Mouse (Mus musculus) MEL (cell line): ENCODE measurements around the gene Ssh3. TPM values are rescaled to one million over a fixed set of nuclear protein-coding genes. Genes with fewer than 3 reads are reported as not detected.
A peak's percentile ranks its signal among the peaks of the same experiment; 100 is the strongest.

Experiments
- DNase-seq: peaks from one replicate; pipeline ENCODE4 v3.0.0; 2011; ENCODE audit warnings: low read depth, low spot score
- H3K27ac ChIP-seq: 2 replicates; pipeline ENCODE4 v1.5.1; 2012; ENCODE audit warnings: low read depth, mild to moderate bottlenecking, control low read depth, low read length, moderate library complexity; ENCODE audit not compliant: control insufficient read depth
- H3K27me3 ChIP-seq, 2 experiments: fragments of 150-350 bp in 1 of 2; sonication (generic) in 1 of 2; 2 replicates each; pipeline ENCODE4 v1.6.1; 2012; ENCODE audit warnings: low read length in 2 of 2, mild to moderate bottlenecking in 2 of 2, improper control_type of control experiment in 1 of 2, moderate library complexity in 1 of 2; ENCODE audit not compliant: insufficient read depth in 2 of 2, control insufficient read depth in 1 of 2
- H3K36me3 ChIP-seq, 2 experiments: 2 replicates each; pipeline ENCODE4 v1.6.1; 2012 to 2014; ENCODE audit warnings: low read length in 2 of 2, improper control_type of control experiment in 1 of 2, inconsistent platforms in 1 of 2, mild to moderate bottlenecking in 1 of 2; ENCODE audit not compliant: insufficient read depth in 2 of 2, control insufficient read depth in 1 of 2
- H3K4me1 ChIP-seq, 2 experiments: fragments of 150-350 bp in 1 of 2; sonication (generic) in 1 of 2; 2 replicates each; pipeline ENCODE4 v1.6.1; 2012; ENCODE audit warnings: low read length in 2 of 2, improper control_type of control experiment in 1 of 2, mild to moderate bottlenecking in 1 of 2; ENCODE audit not compliant: insufficient read depth in 2 of 2, control insufficient read depth in 1 of 2
- H3K4me3 ChIP-seq, 2 experiments: fragments of 150-350 bp in 1 of 2; sonication (generic) in 1 of 2; 2 replicates each; pipeline ENCODE4 v1.5.1; 2012; ENCODE audit warnings: low read depth in 2 of 2, low read length in 2 of 2, mild to moderate bottlenecking in 2 of 2, moderate library complexity in 2 of 2, control low read depth in 1 of 2, improper control_type of control experiment in 1 of 2; ENCODE audit not compliant: control insufficient read depth in 1 of 2, insufficient read depth in 1 of 2
- H3K79me2 ChIP-seq: 2 replicates; pipeline ENCODE4 v1.6.1; 2012; ENCODE audit warnings: mild to moderate bottlenecking, low read length, moderate library complexity; ENCODE audit not compliant: control insufficient read depth, poor library complexity, insufficient read depth
- H3K9ac ChIP-seq: 2 replicates; pipeline ENCODE4 v1.6.1; 2012; ENCODE audit warnings: low read depth, mild to moderate bottlenecking, control low read depth, low read length, moderate library complexity; ENCODE audit not compliant: control insufficient read depth, poor library complexity, severe bottlenecking
- H3K9me3 ChIP-seq: fragments of 150-350 bp; sonication (generic); replicated peaks from 2 replicates; pipeline ENCODE4 v1.6.1; 2012; ENCODE audit warnings: mild to moderate bottlenecking, low read length, improper control_type of control experiment, moderate library complexity; ENCODE audit not compliant: insufficient read depth
- CTCF ChIP-seq, 3 experiments: IDR thresholded peaks in 2 of 3; conservative IDR thresholded peaks in 1 of 3; 2 replicates each; pipeline ENCODE4 v1.5.1; 2011 to 2012; ENCODE audit warnings: low read length in 3 of 3, low read depth in 2 of 3, mild to moderate bottlenecking in 2 of 3, improper control_type of control experiment in 1 of 3, inconsistent platforms in 1 of 3, mixed read lengths in 1 of 3, moderate library complexity in 1 of 3; ENCODE audit not compliant: control insufficient read depth in 1 of 3, insufficient read depth in 1 of 3, poor library complexity in 1 of 3, severe bottlenecking in 1 of 3
- ELF1 ChIP-seq: IDR thresholded peaks from 2 replicates; pipeline ENCODE4 v1.6.1; 2014; ENCODE audit warnings: low read depth, mild to moderate bottlenecking, inconsistent platforms, low read length, improper control_type of control experiment, moderate library complexity
- GABPA ChIP-seq: IDR thresholded peaks from 2 replicates; pipeline ENCODE4 v1.6.1; 2012; ENCODE audit warnings: low read depth, mild to moderate bottlenecking, inconsistent platforms, low read length, improper control_type of control experiment, moderate library complexity
- GATA1 ChIP-seq: IDR thresholded peaks from 2 replicates; pipeline ENCODE4 v1.6.1; 2011; ENCODE audit warnings: low read depth, low read length, improper control_type of control experiment
- JUND ChIP-seq: IDR thresholded peaks from 2 replicates; pipeline ENCODE4 v1.6.1; 2011; ENCODE audit warnings: low read depth, mild to moderate bottlenecking, improper control_type of control experiment, low read length
- KAT2A ChIP-seq: conservative IDR thresholded peaks from 2 replicates; pipeline ENCODE4 v1.6.1; 2012; ENCODE audit warnings: low read depth, low read length, improper control_type of control experiment, inconsistent platforms
- MAZ ChIP-seq: IDR thresholded peaks from 2 replicates; pipeline ENCODE4 v1.6.1; 2012; ENCODE audit warnings: low read depth, mild to moderate bottlenecking, inconsistent platforms, low read length, improper control_type of control experiment
- MEF2A ChIP-seq: IDR thresholded peaks from 2 replicates; pipeline ENCODE4 v1.6.1; 2014; ENCODE audit warnings: low read depth, mild to moderate bottlenecking, inconsistent platforms, low read length, improper control_type of control experiment; ENCODE audit not compliant: poor library complexity, insufficient replicate concordance, severe bottlenecking; ENCODE audit errors: extremely low read depth
- MXI1 ChIP-seq: IDR thresholded peaks from 2 replicates; pipeline ENCODE4 v1.6.1; 2011; ENCODE audit warnings: mild to moderate bottlenecking, low read depth, low read length, improper control_type of control experiment
- MYC ChIP-seq: IDR thresholded peaks from 2 replicates; pipeline ENCODE4 v1.6.1; 2011; ENCODE audit warnings: low read depth, mild to moderate bottlenecking, low read length, improper control_type of control experiment, moderate library complexity
- NELFE ChIP-seq: IDR thresholded peaks from 2 replicates; pipeline ENCODE4 v1.6.1; 2011; ENCODE audit warnings: low read depth, low read length, improper control_type of control experiment
- POLR2AphosphoS5 ChIP-seq: IDR thresholded peaks from 2 replicates; pipeline ENCODE4 v1.6.1; 2012; ENCODE audit warnings: low read depth, borderline replicate concordance, mild to moderate bottlenecking, inconsistent platforms, low read length, moderate library complexity, mixed read lengths
- SIN3A ChIP-seq: IDR thresholded peaks from 2 replicates; pipeline ENCODE4 v1.6.1; 2012; ENCODE audit warnings: low read length, improper control_type of control experiment, inconsistent platforms
- TCF12 ChIP-seq: IDR thresholded peaks from 2 replicates; pipeline ENCODE4 v1.6.1; 2014; ENCODE audit warnings: low read depth, mild to moderate bottlenecking, inconsistent platforms, low read length, improper control_type of control experiment, moderate library complexity
- USF1 ChIP-seq: IDR thresholded peaks from 2 replicates; pipeline ENCODE4 v1.6.1; 2014; ENCODE audit warnings: low read depth, mild to moderate bottlenecking, inconsistent platforms, low read length, improper control_type of control experiment, moderate library complexity
- USF2 ChIP-seq, 2 experiments: IDR thresholded peaks; 2 replicates each; pipeline ENCODE4 v1.6.1; 2011 to 2012; ENCODE audit warnings: improper control_type of control experiment in 2 of 2, low read length in 2 of 2, borderline replicate concordance in 1 of 2, inconsistent platforms in 1 of 2, low read depth in 1 of 2, mild to moderate bottlenecking in 1 of 2; ENCODE audit not compliant: insufficient read depth in 1 of 2
- ZKSCAN1 ChIP-seq: IDR thresholded peaks from 2 replicates; pipeline ENCODE4 v1.6.1; 2012; ENCODE audit warnings: low read depth, mild to moderate bottlenecking, inconsistent platforms, low read length, improper control_type of control experiment, moderate library complexity
- polyA plus RNA-seq, 2 experiments: library from polyadenylated mRNA; stranded (reverse) in 1 of 2; unstranded in 1 of 2; fragments of >175 nt in 1 of 2; fragments of >200 nt in 1 of 2; gene quantifications; 2 replicates each; pipeline versions ENCODE4 v1.2.1 to v1.2.4; 2012; ENCODE audit warnings: low replicate concordance in 2 of 2, low read depth in 1 of 2; ENCODE audit not compliant: insufficient read length in 2 of 2, insufficient read depth in 1 of 2, missing spikeins in 1 of 2
- total RNA-seq: library from RNA; depleted of rRNA; stranded (reverse); fragments of 300-350 nt; gene quantifications from 2 replicates; pipeline ENCODE4 v1.2.3, GENCODE M21; 2012

The Ssh3 gene
- total and polyA plus RNA-seq, 3 experiments: 9.2 to 14.1 TPM; not detected in 1

- TF ChIP-seq JUND (0 out of 2 replicates have a peak, but pooled peaks have one; percentile 54), USF1 (no peak), ELF1 (peak; percentile 63; the same call in 1 of the 2 replicates), CTCF (IDR thresholded peaks at IDR 0.05 in 2 of 3, conservative IDR thresholded peaks at IDR 0.05 in 1 of 3; ENCODE audit: control insufficient read depth in 1 of 3, insufficient read depth in 1 of 3, low read depth in 2 of 3, low read length in 3 of 3, poor library complexity in 1 of 3, severe bottlenecking in 1 of 3) (no peak), GATA1 (peak; percentile 63), MXI1 (peak; percentile 91), SIN3A (peak; percentile 99), ZKSCAN1 (no peak), NELFE (0 out of 2 replicates have a peak, but pooled peaks have one; percentile 46), MAZ (peak; percentile 91), KAT2A (peak; percentile 44; the same call in 1 of the 2 replicates)
These were observed 35.4 kb upstream of the Ssh3 start (continued) for GRCm38 (mm10) chr19:4304251-4304821.

GRCm38 (mm10) chr19:4303640-4303995, 34.6 kb upstream of the Ssh3 start:
- Histone ChIP-seq H3K4me3 (peak overlapping the region in 1 of 2 experiments; percentile 21; a peak in 2 of 4 replicates), H3K4me1 (peaks cover 20 to 66% of the 10 kb centered on the region in 2 experiments), H3K79me2 (peaks cover 60% of the 10 kb centered on the region), H3K27me3 (no peaks in the 10 kb centered on the region), H3K9ac (peak overlapping the region; percentile 20; the same call in 1 of the 2 replicates), H3K27ac (peak overlapping the region; percentile 67; the same call in 1 of the 2 replicates)
- TF ChIP-seq GATA1 (no peak), MYC (no peak), TCF12 (no peak), NELFE (no peak), CTCF (IDR thresholded peaks at IDR 0.05 in 2 of 3, conservative IDR thresholded peaks at IDR 0.05 in 1 of 3; ENCODE audit: control insufficient read depth in 1 of 3, insufficient read depth in 1 of 3, low read depth in 2 of 3, low read length in 3 of 3, poor library complexity in 1 of 3, severe bottlenecking in 1 of 3) (no peak), MEF2A (no peak), JUND (no peak), POLR2AphosphoS5 (no peak), USF2 (IDR thresholded peaks at IDR 0.05; ENCODE audit: borderline replicate concordance in 1 of 2, insufficient read depth in 1 of 2, low read depth in 1 of 2, low read length in 2 of 2) (no peak), GABPA (no peak)
- TF ChIP-seq, all 39 proteins: peak for 0
- peaks cover 0 to 48% of the 10 kb centered on the region in 2 experiments; a peak in 2 of 4 replicates for H3K36me3 ChIP-seq
- no peaks in the 10 kb centered on the region for H3K9me3 ChIP-seq
- no peak for DNase-seq
